Mouse (Mus musculus): ENCODE data around the gene Anxa4. TPM values are rescaled to one million over a fixed set of nuclear protein-coding genes. Genes with fewer than 3 reads are reported as not detected.

The Anxa4 gene
- total RNA-seq (2021): 10 to 100 TPM; 14.6 to 28.1 TPM
- long read RNA-seq, experiment 1, transcript Anxa4-201 (13 exons, 2,002 nt): major isoform, 19 of 24 reads
- long read RNA-seq, experiment 1, partial matches to known transcripts: 0 of 24 reads
- long read RNA-seq, experiment 1, other reads (novel, unspliced or antisense): 4 of 24 reads
- long read RNA-seq, experiment 2, transcript Anxa4-201 (13 exons, 2,002 nt): major isoform, 31 of 37 reads
- long read RNA-seq, experiment 2, partial matches to known transcripts: 1 of 37 reads
- long read RNA-seq, experiment 2, other reads (novel, unspliced or antisense): 5 of 37 reads

GRCm38 (mm10) chr6:86793021-86793815 lies at the start of gene Anxa4:
Gene Anxa4, minus strand, starts transcription at chr6:86793584.
- DNase-seq (ENCODE audit: low spot score): peak; percentile 87

GRCm38 (mm10) chr6:86841949-86842348 lies 48.6 kb upstream of the Anxa4 start:
- DNase-seq (ENCODE audit: low spot score): no peak

- no peak for DNase-seq (ENCODE audit: low spot score)
These were observed 45.7 kb upstream of the Anxa4 start for GRCm38 (mm10) chr6:86839089-86839488.

GRCm38 (mm10) chr6:86832802-86833502 lies 39.6 kb upstream of the Anxa4 start:
- peak; percentile 89 for DNase-seq (ENCODE audit: low spot score)

- DNase-seq (ENCODE audit: low spot score): peak; percentile 61
These were observed 37.5 kb upstream of the Anxa4 start for GRCm38 (mm10) chr6:86830738-86831500.

- DNase-seq (ENCODE audit: low spot score): no peak
These were observed 36.4 kb upstream of the Anxa4 start for GRCm38 (mm10) chr6:86829768-86830167.

GRCm38 (mm10) chr6:86827432-86827831 lies 34.0 kb upstream of the Anxa4 start:
- no peak for DNase-seq (ENCODE audit: low spot score)

GRCm38 (mm10) chr6:86824401-86824800 lies 31.0 kb upstream of the Anxa4 start:
- no peak for DNase-seq (ENCODE audit: low spot score)

- peak; percentile 52 for DNase-seq (ENCODE audit: low spot score)
These were observed 30.4 kb upstream of the Anxa4 start for GRCm38 (mm10) chr6:86823824-86824223.

GRCm38 (mm10) chr6:86823051-86823431 lies 29.7 kb upstream of the Anxa4 start:
- no peak for DNase-seq (ENCODE audit: low spot score)

- peak; percentile 24 for DNase-seq (ENCODE audit: low spot score)
These were observed 29.1 kb upstream of the Anxa4 start for GRCm38 (mm10) chr6:86822285-86823050.

GRCm38 (mm10) chr6:86820690-86821089 lies 27.3 kb upstream of the Anxa4 start:
- no peak for DNase-seq (ENCODE audit: low spot score)

GRCm38 (mm10) chr6:86819926-86820325 lies 26.5 kb upstream of the Anxa4 start:
- no peak for DNase-seq (ENCODE audit: low spot score)

- no peak for DNase-seq (ENCODE audit: low spot score)
These were observed 25.5 kb upstream of the Anxa4 start for GRCm38 (mm10) chr6:86818914-86819313.

GRCm38 (mm10) chr6:86816586-86816985 lies 23.2 kb upstream of the Anxa4 start:
- peak; percentile 60 for DNase-seq (ENCODE audit: low spot score)

GRCm38 (mm10) chr6:86815436-86815835 lies 22.1 kb upstream of the Anxa4 start:
- no peak for DNase-seq (ENCODE audit: low spot score)

GRCm38 (mm10) chr6:86814926-86815325 lies 21.5 kb upstream of the Anxa4 start:
- DNase-seq (ENCODE audit: low spot score): no peak

GRCm38 (mm10) chr6:86813341-86813740 lies 20.0 kb upstream of the Anxa4 start:
- DNase-seq (ENCODE audit: low spot score): peak; percentile 63

- no peak for DNase-seq (ENCODE audit: low spot score)
These were observed 19.5 kb upstream of the Anxa4 start for GRCm38 (mm10) chr6:86812919-86813318.

GRCm38 (mm10) chr6:86806455-86807086 lies 13.2 kb upstream of the Anxa4 start:
- peak; percentile 75 for DNase-seq (ENCODE audit: low spot score)

Data from gastrocnemius, adult 18-20 months (tissue).